Mouse (Mus musculus): ENCODE data around the gene Col4a2.

GRCm38 (mm10) chr8:11382933-11383332 lies 70.3 kb downstream of the Col4a2 start:
- no peak for TF ChIP-seq TAL1 (IDR thresholded peaks at IDR 0.05; ENCODE audit: low read length)
- no peak for TF ChIP-seq GATA1 (IDR thresholded peaks at IDR 0.05; ENCODE audit: low read length)

All from erythroblast, embryonic 14.5 days (primary cell).